Mouse (Mus musculus): ENCODE data around the gene Lrrc75a.

DNA sequence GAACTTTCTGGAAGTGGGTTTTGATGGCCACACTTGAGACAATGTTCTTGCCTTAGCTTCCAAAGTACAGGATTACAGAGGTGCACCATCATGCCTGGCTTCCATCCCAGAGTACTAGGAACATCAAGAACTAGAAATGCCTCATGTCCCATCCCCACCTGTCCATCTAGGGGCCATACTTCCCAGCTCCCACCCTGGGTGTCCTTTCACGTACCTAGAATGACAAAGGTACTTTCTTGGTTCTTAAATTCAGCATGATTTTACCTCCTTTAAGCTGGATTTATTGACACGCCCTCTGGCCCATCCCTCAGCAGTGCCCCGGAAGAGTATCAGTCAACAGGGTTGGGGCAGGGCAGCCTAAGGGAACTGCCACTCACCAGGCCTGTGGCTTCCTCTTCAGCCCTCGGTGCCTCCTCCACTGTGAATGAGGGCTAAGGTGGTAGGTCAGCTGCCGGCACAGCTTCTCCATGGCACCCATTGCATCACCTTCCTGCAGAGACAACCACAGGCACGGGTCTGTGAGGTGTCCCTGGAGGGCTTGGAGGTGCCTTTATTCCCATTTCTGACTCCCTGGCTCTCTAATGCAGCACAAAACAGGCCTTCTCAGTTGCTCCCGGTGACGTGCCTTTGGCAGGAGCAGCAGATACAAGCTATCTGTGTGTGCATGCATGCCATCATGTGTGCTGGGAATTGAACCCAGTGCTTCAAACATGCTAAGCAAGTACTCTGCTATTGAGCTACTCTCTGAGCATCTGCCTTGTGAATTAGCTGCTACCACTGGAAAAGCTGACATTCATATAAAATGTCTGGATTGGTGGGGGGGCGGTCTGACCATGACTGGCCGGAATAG is 39.3 kb downstream of the Lrrc75a start:
- TF ChIP-seq CTCF (IDR thresholded peaks at IDR 0.05; ENCODE audit: extremely low read depth, insufficient read length, insufficient replicate concordance, low read depth, low read length) (no peak), POLR2A (IDR thresholded peaks at IDR 0.05; ENCODE audit: low read depth, low read length) (no peak)

Data from small intestine, adult 2 months (tissue).